Mouse (Mus musculus) gastrocnemius, adult 2 months (tissue): Measurements from ENCODE around the gene Cd320. TPM values are rescaled to one million over a fixed set of nuclear protein-coding genes. Genes with fewer than 3 reads are reported as not detected.
"Not testable (repeated sequence)": the region's sequence is repeated elsewhere in the genome, so short reads cannot be mapped to it uniquely, and the experiment has no call there.

ENCODE experiments used
- DNase-seq: peaks from one replicate; pipeline ENCODE4 v3.0.0; 2022
- H3K27ac ChIP-seq: fragments of 200-600 bp; 2 replicates; pipeline ENCODE4 v1.8.1; 2022; ENCODE audit warnings: mild to moderate bottlenecking
- H3K4me3 ChIP-seq: fragments of 200-600 bp; 2 replicates; pipeline ENCODE4 v1.8.1; 2022; ENCODE audit warnings: mild to moderate bottlenecking, moderate library complexity
- CTCF ChIP-seq: fragments of 200-600 bp; IDR thresholded peaks from 2 replicates; pipeline ENCODE4 v1.8.1; 2022; ENCODE audit warnings: antibody characterized with exemption, mild to moderate bottlenecking, moderate library complexity
- intact Hi-C: fragments of 180-260 bp; cut with DNase I; formaldehyde crosslinking; loops from one replicate; pipeline ENCODE4 v1.15.1; 2025
- microRNA-seq: library from miRNA; unstranded; fragments of <30 nt; microRNA quantifications from one replicate; pipeline ENCODE4 v1.2.0, GENCODE M21; 2021
- total RNA-seq, 2 experiments: library from RNA; stranded (reverse); gene quantifications; 2 replicates each; pipeline ENCODE4 v1.2.3; 2021

The Cd320 gene
- total RNA-seq, 2 experiments from 2014 or later = 13.8 to 16.1 TPM

GRCm38 (mm10) chr17:33890533-33891059 lies 47.7 kb downstream of the Cd320 start, which contains the start of gene Kifc1:
TSS of gene Kifc1 (minus strand) at chr17:33890661.
- H3K4me3 ChIP-seq = peak within 1 kb of the TSS; percentile 88
- H3K27ac ChIP-seq = peak within 1 kb of the TSS; percentile 73
- intact Hi-C loops = no loop called here
- no peak; the same call in none of the 2 replicates for TF ChIP-seq CTCF
- peak; percentile 99 for DNase-seq

DNA sequence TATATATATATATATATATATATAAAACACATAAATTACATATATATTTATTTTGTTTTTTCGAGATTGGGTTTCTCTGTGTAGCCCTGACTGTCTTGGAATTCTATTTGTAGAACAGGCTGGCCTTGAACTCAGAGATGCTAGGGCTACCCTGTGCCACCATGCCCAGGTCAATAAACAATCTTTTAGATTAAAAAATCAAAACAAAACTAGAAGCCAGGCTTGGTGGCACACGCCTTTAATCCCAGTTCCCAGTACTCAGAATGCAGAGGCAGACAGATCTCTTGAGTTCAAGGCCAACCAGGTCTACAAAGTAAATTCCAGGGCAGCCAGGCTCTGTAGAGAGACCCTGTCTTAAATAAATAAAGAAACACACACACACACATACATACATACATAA lies 48.5 kb downstream of the Cd320 start:
- no peak overlapping the region for H3K4me3 ChIP-seq
- no peak overlapping the region for H3K27ac ChIP-seq
- no peak for DNase-seq
- intact Hi-C loops = no loop called here
- no peak for TF ChIP-seq CTCF

GRCm38 (mm10) chr17:33891892-33892291 lies 49.0 kb downstream of the Cd320 start:
- TF ChIP-seq CTCF = peak; percentile 44
- DNase-seq, intact Hi-C loops, H3K4me3 ChIP-seq, H3K27ac ChIP-seq: not testable (repeated sequence)

DNA sequence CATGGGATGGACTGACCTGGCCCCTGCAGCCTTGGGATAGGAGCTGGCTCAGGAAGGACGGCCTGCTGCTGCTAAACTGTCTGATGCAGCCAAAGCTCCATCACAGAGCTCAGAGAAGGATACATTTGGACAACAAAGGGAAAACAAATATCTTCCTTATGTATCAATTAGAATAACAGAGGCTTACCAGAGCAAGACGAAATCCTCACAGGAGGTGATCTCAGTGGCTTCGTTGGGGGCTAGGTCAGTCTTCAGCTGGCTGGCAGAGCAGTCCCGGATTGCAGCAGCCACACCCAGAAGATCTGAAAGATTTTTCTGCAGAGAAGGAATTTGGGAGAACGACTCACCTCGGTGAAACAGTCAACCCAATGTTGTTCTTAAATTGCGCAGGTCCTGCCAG lies 49.5 kb downstream of the Cd320 start:
- no peak for DNase-seq
- no peak overlapping the region for H3K27ac ChIP-seq
- TF ChIP-seq CTCF = no peak
- no peak overlapping the region for H3K4me3 ChIP-seq
- intact Hi-C loops = no loop called here

GRCm38 (mm10) chr17:33893011-33893410 lies 50.1 kb downstream of the Cd320 start:
- DNase-seq, intact Hi-C loops, H3K27ac ChIP-seq, H3K4me3 ChIP-seq: not testable (repeated sequence)

GRCm38 (mm10) chr17:33897114-33897794 lies 54.4 kb downstream of the Cd320 start:
- DNase-seq = no peak
- peak overlapping the region; percentile 38 for H3K27ac ChIP-seq
- H3K4me3 ChIP-seq = no peak overlapping the region
- intact Hi-C loops = no loop called here
- peak; percentile 70 for TF ChIP-seq CTCF

DNA sequence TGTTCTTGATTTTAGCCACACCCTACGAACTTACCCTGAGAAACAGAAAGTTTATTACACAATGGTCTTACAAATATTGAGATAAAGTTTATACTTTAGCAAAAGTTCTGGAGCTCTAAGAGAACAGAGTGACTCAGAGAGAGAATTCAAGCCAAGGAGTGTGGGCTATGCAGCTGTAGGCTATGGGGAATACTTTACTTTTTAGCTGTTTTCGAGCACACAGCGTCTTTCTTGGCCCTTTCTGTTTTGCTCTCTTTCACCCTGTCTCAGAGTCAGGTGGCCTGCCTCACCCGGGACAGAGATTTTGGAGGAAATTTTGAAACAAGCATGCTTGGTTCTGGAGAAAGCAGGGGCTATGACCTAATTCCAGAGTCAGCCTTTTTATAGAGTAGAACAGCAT lies 55.3 kb downstream of the Cd320 start:
- H3K4me3 ChIP-seq, intact Hi-C loops, DNase-seq: not testable (repeated sequence)
- peak overlapping the region; percentile 43; the same call in 1 of the 2 replicates for H3K27ac ChIP-seq

Small RNAs within 50 kb of the gene (microRNA-seq; reads per million reads assigned to microRNA genes)
- not detected for gene Gm27740

Other genes starting within 250 kb of the Cd320 start
- 1 to 10 TPM; 5.4 to 8.2 TPM for gene Zfp414, start 214.0 kb upstream of the Cd320 start, total RNA-seq
- under 1 TPM in 1 of 2 experiments, not detected in 1; 0.17 TPM for gene Pram1, start 205.0 kb upstream of the Cd320 start, total RNA-seq
- 10 to 100 TPM; 79.1 to 95.6 TPM for gene Hnrnpm, start 156.2 kb upstream of the Cd320 start, total RNA-seq
- 10 to 100 TPM; 88.8 to 90.7 TPM for gene March2, start 124.4 kb upstream of the Cd320 start, total RNA-seq
- 100 to 1,000 TPM; 134 to 150 TPM for gene Rab11b, start 82.6 kb upstream of the Cd320 start, total RNA-seq
- gene Angptl4, start 61.3 kb upstream of the Cd320 start, total RNA-seq = 1 to 10 TPM; 1.4 to 5.9 TPM
- gene Kank3, start 32.6 kb upstream of the Cd320 start, total RNA-seq = 10 to 100 TPM; 15.7 to 24.5 TPM
- 100 to 1,000 TPM; 541 to 640 TPM for gene Rps28, start 18.5 kb upstream of the Cd320 start, total RNA-seq
- gene Ndufa7, start 18.5 kb upstream of the Cd320 start, total RNA-seq = 100 to 1,000 TPM; 351 to 407 TPM
- not detected for gene Gm7029, start 30.7 kb downstream of the Cd320 start, total RNA-seq
- under 1 TPM; 0.23 to 0.33 TPM for gene Kifc1, start 47.6 kb downstream of the Cd320 start, total RNA-seq
- gene Platr17, start 62.0 kb downstream of the Cd320 start, total RNA-seq = not detected
- gene Daxx, start 66.3 kb downstream of the Cd320 start, total RNA-seq = 10 to 100 TPM; 13.3 to 13.9 TPM
- gene Tapbp, start 72.8 kb downstream of the Cd320 start, total RNA-seq = 10 to 100 TPM; 34.0 to 44.4 TPM
- 10 to 100 TPM; 14.5 to 14.8 TPM for gene Zbtb22, start 72.8 kb downstream of the Cd320 start, total RNA-seq
- gene Rgl2, start 86.5 kb downstream of the Cd320 start, total RNA-seq = 10 to 100 TPM; 31.4 to 34.0 TPM
- gene Pfdn6, start 97.3 kb downstream of the Cd320 start, total RNA-seq = 10 to 100 TPM; 51.2 to 67.6 TPM
- gene Wdr46, start 97.6 kb downstream of the Cd320 start, total RNA-seq = 1 to 10 TPM; 8.6 to 8.8 TPM
- 1 to 10 TPM; 1.3 to 1.4 TPM for gene B3galt4, start 108.4 kb downstream of the Cd320 start, total RNA-seq
- gene Vps52, start 112.7 kb downstream of the Cd320 start, total RNA-seq = 10 to 100 TPM; 31.7 to 33.4 TPM
- 100 to 1,000 TPM; 364 to 443 TPM for gene Rps18, start 112.9 kb downstream of the Cd320 start, total RNA-seq
- 10 to 100 TPM; 28.2 to 41.1 TPM for gene H2-K1, start 157.3 kb downstream of the Cd320 start, total RNA-seq
- gene Ring1, start 181.6 kb downstream of the Cd320 start, total RNA-seq = 10 to 100 TPM; 11.6 to 12.8 TPM
- gene H2-Ke6, start 185.0 kb downstream of the Cd320 start, total RNA-seq = 10 to 100 TPM; 69.9 to 82.3 TPM
- 10 to 100 TPM; 44.6 to 49.5 TPM for gene Slc39a7, start 188.6 kb downstream of the Cd320 start, total RNA-seq
- 10 to 100 TPM; 40.5 to 41.7 TPM for gene Rxrb, start 188.7 kb downstream of the Cd320 start, total RNA-seq
- 1 to 10 TPM; 3.0 to 9.6 TPM for gene Col11a2, start 196.3 kb downstream of the Cd320 start, total RNA-seq
- not detected for gene H2-Oa, start 249.2 kb downstream of the Cd320 start, total RNA-seq